Mouse (Mus musculus) limb, embryonic 15.5 days (tissue): ENCODE measurements around the gene Uhrf1bp1l. TPM values are rescaled to one million over a fixed set of nuclear protein-coding genes. Genes with fewer than 3 reads are reported as not detected.

Experiments used
- ATAC-seq: fragments of 200-750 bp; cut with Nextera tagmentation; 2 replicates; pipeline ENCODE4 v1.8.0; 2017; ENCODE audit warnings: low read depth, moderate TSS enrichment; ENCODE audit not compliant: insufficient number of reproducible peaks, low FRiP score, low TSS enrichment
- H3K27ac ChIP-seq: fragments of 300-500 bp; sonication (generic); 2 replicates; pipeline ENCODE4 v1.5.1; 2015; ENCODE audit warnings: moderate library complexity, mild to moderate bottlenecking, inconsistent platforms
- H3K27me3 ChIP-seq: fragments of 300-500 bp; sonication (generic); 2 replicates; pipeline ENCODE4 v1.6.1; 2015; ENCODE audit warnings: inconsistent platforms
- H3K36me3 ChIP-seq: fragments of 300-500 bp; sonication (generic); 2 replicates; pipeline ENCODE4 v1.6.1; 2015; ENCODE audit warnings: inconsistent platforms
- H3K4me1 ChIP-seq: fragments of 300-500 bp; sonication (generic); 2 replicates; pipeline ENCODE4 v1.6.1; 2015; ENCODE audit warnings: inconsistent platforms
- H3K4me2 ChIP-seq: fragments of 300-500 bp; sonication (generic); 2 replicates; pipeline ENCODE4 v1.6.1; 2015; ENCODE audit warnings: mild to moderate bottlenecking, inconsistent platforms
- H3K4me3 ChIP-seq: fragments of 300-500 bp; sonication (generic); 2 replicates; pipeline ENCODE4 v1.5.1; 2015; ENCODE audit warnings: mild to moderate bottlenecking, inconsistent platforms
- H3K9ac ChIP-seq: fragments of 300-500 bp; sonication (generic); 2 replicates; pipeline ENCODE4 v1.6.1; 2015; ENCODE audit warnings: inconsistent platforms
- H3K9me3 ChIP-seq: fragments of 300-500 bp; sonication (generic); 2 replicates; pipeline ENCODE4 v1.6.1; 2016; ENCODE audit warnings: inconsistent platforms
- WGBS: fragments of 180-500 bp; shearing (Covaris S2); methylation state at CpG from one replicate; pipeline ENCODE4 v1.1.7; 2015; 5-methylcytosine and 5-hydroxymethylcytosine counted together
- polyA plus RNA-seq: library from polyadenylated mRNA; unstranded; fragments of >200 nt; fragmentation: Nextera tagmentation; extraction: Ambion mirVana; gene quantifications from 2 replicates; pipeline ENCODE4 v1.2.1, GENCODE M21; 2015

The Uhrf1bp1l gene
- polyA plus RNA-seq, 1 experiment from 2014 or later, result 19.9 TPM

DNA sequence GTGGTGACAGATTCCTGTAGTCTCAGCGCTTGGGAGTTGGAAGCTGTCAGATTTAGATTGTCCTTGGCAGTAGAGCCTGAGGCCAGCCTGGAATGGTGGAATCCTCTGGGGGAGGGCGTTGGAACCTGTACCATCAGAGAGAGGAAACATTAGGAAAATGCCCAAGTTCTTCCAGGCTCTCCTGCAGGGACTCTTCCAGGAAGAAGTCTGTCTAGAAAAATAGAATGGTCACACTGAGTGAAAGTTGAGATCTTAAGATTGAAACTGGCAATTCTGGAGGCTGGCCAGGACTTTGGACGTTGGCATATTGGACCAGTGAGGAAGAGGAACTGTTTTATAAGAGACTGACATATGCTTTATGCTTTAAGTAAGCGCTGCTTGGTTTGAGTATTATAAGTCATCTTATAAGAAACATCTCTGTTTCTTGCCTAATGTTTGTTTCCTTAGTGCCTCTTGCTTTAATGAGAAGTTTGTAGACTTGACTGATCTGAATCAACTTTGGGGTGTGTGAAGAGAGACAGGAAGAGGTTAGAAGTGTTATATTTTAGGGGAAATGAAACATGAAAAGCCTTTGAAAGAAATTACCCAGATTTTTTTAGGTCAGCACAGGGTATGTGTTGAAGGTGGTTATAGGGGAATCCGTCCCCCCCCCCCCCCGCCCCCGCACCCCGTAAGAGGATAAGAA lies 2.6 kb downstream of the Uhrf1bp1l start:
- WGBS, result 78% methylated on average over 8 of the region's 8 CpGs
- Histone ChIP-seq H3K4me3 (no peak overlapping the region), H3K9ac (no peak overlapping the region), H3K9me3 (no peaks in the 10 kb centered on the region), H3K27ac (no peak overlapping the region), H3K36me3 (no peaks in the 10 kb centered on the region), H3K4me2 (no peak overlapping the region), H3K4me1 (peaks cover 7% of the 10 kb centered on the region; the same call in 1 of the 2 replicates), H3K27me3 (no peaks in the 10 kb centered on the region)
- ATAC-seq, result no peak

GRCm38 (mm10) chr10:89747911-89748310 lies 3.1 kb downstream of the Uhrf1bp1l start:
- 97% methylated on average over 1 of the region's 1 CpGs for WGBS
- no peak overlapping the region for H3K27ac ChIP-seq
- ATAC-seq, result no peak
- H3K36me3 ChIP-seq, result no peaks in the 10 kb centered on the region
- no peak overlapping the region for H3K4me3 ChIP-seq
- H3K4me1 ChIP-seq, result peaks cover 7% of the 10 kb centered on the region; the same call in 1 of the 2 replicates
- H3K27me3 ChIP-seq, result no peaks in the 10 kb centered on the region
- no peak overlapping the region for H3K4me2 ChIP-seq
- no peak overlapping the region for H3K9ac ChIP-seq
- H3K9me3 ChIP-seq, result no peaks in the 10 kb centered on the region

DNA sequence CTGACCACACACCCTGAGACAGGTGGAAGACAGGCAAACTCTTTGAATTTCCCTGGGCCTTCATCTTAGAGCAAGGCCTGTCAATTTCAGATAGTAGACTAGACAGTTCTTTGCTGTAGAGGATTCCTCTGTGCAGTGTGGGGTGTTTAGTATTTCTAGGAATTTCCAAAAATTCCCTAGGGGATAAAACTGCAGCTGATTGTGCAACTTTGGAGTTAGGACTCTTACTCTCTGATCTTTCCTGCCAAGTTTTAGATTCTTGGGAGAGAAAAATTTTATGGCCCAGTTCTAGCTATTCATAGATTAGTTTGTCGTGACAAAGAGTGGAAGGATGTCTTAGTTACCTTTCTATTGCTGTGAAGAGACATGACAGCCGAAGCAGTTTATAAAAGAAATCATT lies 3.8 kb downstream of the Uhrf1bp1l start:
- Histone ChIP-seq H3K27me3 (no peaks in the 10 kb centered on the region), H3K4me1 (peaks cover 7% of the 10 kb centered on the region; the same call in 1 of the 2 replicates), H3K9me3 (no peaks in the 10 kb centered on the region), H3K4me3 (no peak overlapping the region), H3K27ac (no peak overlapping the region), H3K36me3 (no peaks in the 10 kb centered on the region), H3K4me2 (no peak overlapping the region), H3K9ac (no peak overlapping the region)
- no peak for ATAC-seq
- WGBS, result 78% methylated on average over 2 of the region's 2 CpGs

- Histone ChIP-seq H3K4me1 (peaks cover 7% of the 10 kb centered on the region; the same call in 1 of the 2 replicates), H3K4me3 (no peak overlapping the region), H3K4me2 (no peak overlapping the region), H3K9ac (no peak overlapping the region), H3K36me3 (no peaks in the 10 kb centered on the region), H3K27ac (no peak overlapping the region), H3K27me3 (no peaks in the 10 kb centered on the region), H3K9me3 (no peaks in the 10 kb centered on the region)
- ATAC-seq, result no peak
- WGBS, result 73% methylated on average over 5 of the region's 5 CpGs
Measured at GRCm38 (mm10) chr10:89751069-89751468, 6.3 kb downstream of the Uhrf1bp1l start.

GRCm38 (mm10) chr10:89755231-89755630 lies 10.4 kb downstream of the Uhrf1bp1l start:
- no peak overlapping the region for H3K4me3 ChIP-seq
- H3K4me1 ChIP-seq, result no peaks in the 10 kb centered on the region
- no peaks in the 10 kb centered on the region for H3K9me3 ChIP-seq
- H3K9ac ChIP-seq, result no peak overlapping the region
- no peak overlapping the region for H3K4me2 ChIP-seq
- no peak overlapping the region for H3K27ac ChIP-seq
- H3K36me3 ChIP-seq, result no peaks in the 10 kb centered on the region
- whole genome bisulfite sequencing, result 89% methylated on average over 4 of the region's 4 CpGs
- ATAC-seq, result no peak
- no peaks in the 10 kb centered on the region for H3K27me3 ChIP-seq

DNA sequence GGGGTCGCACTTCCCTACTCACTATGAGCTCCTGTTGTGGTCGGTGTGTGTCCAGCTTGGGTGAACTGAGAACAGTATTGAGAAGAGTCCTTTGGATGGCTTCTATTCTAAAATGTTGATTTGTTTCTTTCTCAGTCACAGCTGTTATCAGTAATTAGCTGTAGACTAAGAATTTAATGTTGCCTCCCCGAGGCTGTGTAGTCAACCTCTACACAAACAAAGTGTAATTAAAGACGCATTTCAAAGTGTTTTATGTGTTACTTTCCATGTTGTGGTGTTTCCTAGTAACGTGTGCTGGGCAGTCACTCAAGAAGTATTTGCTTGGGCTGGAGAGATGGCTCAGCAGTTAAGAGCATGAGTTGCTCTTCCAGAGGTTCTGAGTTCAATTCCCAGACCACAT lies 16.0 kb downstream of the Uhrf1bp1l start:
- 55% methylated on average over 5 of the region's 5 CpGs for WGBS
- no peak overlapping the region for H3K27ac ChIP-seq
- no peaks in the 10 kb centered on the region for H3K27me3 ChIP-seq
- H3K4me1 ChIP-seq, result no peaks in the 10 kb centered on the region
- H3K9ac ChIP-seq, result no peak overlapping the region
- no peaks in the 10 kb centered on the region for H3K9me3 ChIP-seq
- no peak overlapping the region for H3K4me2 ChIP-seq
- no peak for ATAC-seq
- H3K36me3 ChIP-seq, result no peaks in the 10 kb centered on the region
- H3K4me3 ChIP-seq, result no peak overlapping the region

DNA sequence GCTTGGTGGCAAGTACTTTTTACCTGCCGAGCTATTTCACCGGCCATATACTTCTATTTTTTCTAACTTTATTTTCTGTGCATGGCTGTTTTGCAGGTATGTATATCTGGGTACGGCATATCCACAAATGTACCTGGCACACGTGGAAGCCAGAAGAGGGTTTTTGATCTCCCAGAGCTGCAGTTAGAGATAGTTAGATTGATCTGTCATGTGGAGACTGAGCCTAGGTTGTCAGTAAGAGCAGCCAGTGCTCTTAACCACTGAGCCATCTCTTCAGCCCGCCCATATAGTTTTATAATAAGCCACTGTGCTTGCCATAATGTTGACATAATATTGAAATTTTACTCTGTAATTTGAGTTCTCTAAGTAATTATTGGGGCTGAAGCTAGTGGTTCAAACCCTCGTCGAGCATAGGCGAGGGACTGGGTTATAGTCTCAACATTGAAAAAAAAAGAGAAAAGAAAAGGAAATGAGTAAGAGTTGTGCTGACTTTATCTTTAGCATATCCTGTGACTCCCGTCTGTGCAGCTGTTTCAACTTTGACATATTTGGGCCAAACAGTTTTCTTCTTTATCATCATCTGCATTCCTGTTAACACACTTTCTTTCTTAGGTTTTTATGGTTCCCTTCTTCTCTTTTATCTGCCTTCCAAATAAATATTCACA lies 19.8 kb downstream of the Uhrf1bp1l start:
- H3K4me3 ChIP-seq, result no peak overlapping the region
- H3K27me3 ChIP-seq, result no peaks in the 10 kb centered on the region
- H3K4me2 ChIP-seq, result no peak overlapping the region
- no peaks in the 10 kb centered on the region for H3K9me3 ChIP-seq
- no peaks in the 10 kb centered on the region for H3K4me1 ChIP-seq
- 70% methylated on average over 9 of the region's 9 CpGs for WGBS
- H3K27ac ChIP-seq, result no peak overlapping the region
- no peak overlapping the region for H3K9ac ChIP-seq
- no peak for ATAC-seq
- H3K36me3 ChIP-seq, result no peaks in the 10 kb centered on the region

GRCm38 (mm10) chr10:89765790-89766714 lies 21.3 kb downstream of the Uhrf1bp1l start:
- Histone ChIP-seq H3K27me3 (no peaks in the 10 kb centered on the region), H3K4me3 (no peak overlapping the region), H3K9ac (no peak overlapping the region), H3K9me3 (no peaks in the 10 kb centered on the region), H3K4me2 (no peak overlapping the region), H3K4me1 (no peaks in the 10 kb centered on the region), H3K27ac (no peak overlapping the region), H3K36me3 (no peaks in the 10 kb centered on the region)
- WGBS, result 84% methylated on average over 11 of the region's 11 CpGs
- no peak for ATAC-seq

DNA sequence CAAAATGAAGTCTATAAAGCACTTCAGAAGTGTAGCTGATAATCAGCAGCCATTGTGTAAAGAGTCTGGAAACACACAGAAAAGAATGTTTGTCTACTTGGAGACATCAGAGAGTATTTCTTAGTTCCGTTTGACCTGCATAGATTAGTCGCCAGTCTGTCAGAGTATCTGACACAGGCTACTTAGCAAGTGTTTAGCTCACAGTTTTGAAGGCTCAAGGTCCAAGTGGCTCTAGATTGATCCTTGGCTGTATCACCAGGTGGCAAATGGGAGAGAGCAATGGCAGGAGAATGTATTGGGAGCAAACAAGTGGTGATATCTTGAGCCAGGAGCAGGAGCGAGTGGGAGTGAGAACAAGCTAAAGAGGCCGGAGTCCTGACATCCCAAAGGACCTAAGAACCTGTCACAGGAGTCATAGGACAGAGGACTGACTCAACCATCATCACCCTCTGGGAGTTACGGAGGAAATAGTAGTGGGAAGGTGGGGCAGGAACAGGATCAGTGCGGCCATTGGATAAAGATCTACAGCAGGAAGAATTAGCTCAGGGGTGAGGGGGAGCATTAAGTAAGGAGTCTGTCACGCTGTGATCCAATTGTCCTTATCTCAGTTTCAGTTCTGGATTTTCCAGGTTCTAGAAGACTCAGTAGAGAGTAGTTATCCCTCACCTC lies 23.7 kb downstream of the Uhrf1bp1l start:
- WGBS, result 82% methylated on average over 7 of the region's 7 CpGs
- H3K9ac ChIP-seq, result no peak overlapping the region
- H3K9me3 ChIP-seq, result no peaks in the 10 kb centered on the region
- H3K4me1 ChIP-seq, result no peaks in the 10 kb centered on the region
- ATAC-seq, result no peak
- H3K27ac ChIP-seq, result no peak overlapping the region
- no peaks in the 10 kb centered on the region for H3K36me3 ChIP-seq
- no peaks in the 10 kb centered on the region for H3K27me3 ChIP-seq
- no peak overlapping the region for H3K4me2 ChIP-seq
- no peak overlapping the region for H3K4me3 ChIP-seq

DNA sequence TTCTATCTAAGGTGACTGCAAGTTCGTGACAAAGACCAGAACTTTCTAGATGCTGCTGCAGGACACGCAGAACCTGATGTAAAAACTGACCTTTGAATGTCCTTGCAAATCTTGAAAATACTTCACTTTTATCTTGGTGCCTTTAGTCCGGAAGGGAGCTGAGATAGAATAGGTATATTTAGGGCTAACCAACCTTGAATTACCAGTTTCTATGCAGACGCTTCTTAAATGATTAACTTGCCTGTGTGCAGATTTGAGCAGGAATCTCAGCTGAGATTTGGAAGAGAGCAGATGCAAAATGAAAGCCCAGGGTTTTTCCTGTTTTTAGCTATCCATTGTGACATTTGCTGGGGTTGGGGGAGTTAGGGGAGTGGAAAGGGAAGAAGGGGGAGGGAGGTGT lies 24.3 kb downstream of the Uhrf1bp1l start:
- 76% methylated on average over 4 of the region's 4 CpGs for WGBS
- no peak for ATAC-seq
- H3K27ac ChIP-seq, result no peak overlapping the region
- no peaks in the 10 kb centered on the region for H3K27me3 ChIP-seq
- H3K4me3 ChIP-seq, result no peak overlapping the region
- H3K4me2 ChIP-seq, result no peak overlapping the region
- no peaks in the 10 kb centered on the region for H3K9me3 ChIP-seq
- H3K9ac ChIP-seq, result no peak overlapping the region
- H3K36me3 ChIP-seq, result no peaks in the 10 kb centered on the region
- no peaks in the 10 kb centered on the region for H3K4me1 ChIP-seq

GRCm38 (mm10) chr10:89771894-89772293 lies 27.1 kb downstream of the Uhrf1bp1l start:
- Histone ChIP-seq H3K9ac (no peak overlapping the region), H3K36me3 (no peaks in the 10 kb centered on the region), H3K27me3 (no peaks in the 10 kb centered on the region), H3K4me2 (no peak overlapping the region), H3K4me1 (no peaks in the 10 kb centered on the region), H3K9me3 (no peaks in the 10 kb centered on the region), H3K4me3 (no peak overlapping the region), H3K27ac (no peak overlapping the region)
- 50% methylated on average over 2 of the region's 2 CpGs for WGBS
- ATAC-seq, result no peak
